Mouse (Mus musculus) CH12.LX (cell line): ENCODE measurements around the gene Nccrp1. TPM values are rescaled to one million over a fixed set of nuclear protein-coding genes. Genes with fewer than 3 reads are reported as not detected.

Experiments used
- DNase-seq: peaks from one replicate; pipeline ENCODE4 v3.0.0-alpha.2; 2013; ENCODE audit errors: extremely low read depth
- H3K27ac ChIP-seq: 2 replicates; pipeline ENCODE4 v1.5.1; 2012; ENCODE audit warnings: low read depth, mild to moderate bottlenecking, control low read depth, moderate library complexity; ENCODE audit not compliant: insufficient read depth
- H3K27me3 ChIP-seq: replicated peaks from 2 replicates; pipeline ENCODE3; 2012; ENCODE audit warnings: inconsistent platforms
- H3K36me3 ChIP-seq, 2 experiments: replicated peaks in 1 of 2; 2 replicates each; pipeline versions ENCODE3 to v1.6.1; 2012; ENCODE audit warnings: inconsistent platforms in 1 of 2, low read length in 1 of 2, mild to moderate bottlenecking in 1 of 2, mixed read lengths in 1 of 2, moderate library complexity in 1 of 2; ENCODE audit not compliant: control insufficient read depth in 1 of 2, insufficient read depth in 1 of 2
- H3K4me1 ChIP-seq, 2 experiments: 2 replicates each; pipeline ENCODE4 v1.6.1; 2012; ENCODE audit warnings: inconsistent platforms in 1 of 2, moderate library complexity in 1 of 2; ENCODE audit not compliant: insufficient read depth in 2 of 2, control insufficient read depth in 1 of 2
- H3K4me2 ChIP-seq: 2 replicates; pipeline ENCODE4 v1.6.1; 2012; ENCODE audit warnings: low read depth, mild to moderate bottlenecking, control low read depth; ENCODE audit not compliant: poor library complexity, insufficient read depth, severe bottlenecking
- H3K4me3 ChIP-seq, 3 experiments: fragments of 150-350 bp in 1 of 3; sonication (generic) in 1 of 3; replicated peaks in 1 of 3; 2 replicates each; pipeline versions ENCODE3 to v1.5.1; 2011 to 2012; ENCODE audit warnings: low read depth in 2 of 3, low read length in 2 of 3, mild to moderate bottlenecking in 2 of 3, moderate library complexity in 2 of 3, control low read depth in 1 of 3, improper control_type of control experiment in 1 of 3, inconsistent platforms in 1 of 3, mixed read lengths in 1 of 3; ENCODE audit not compliant: poor library complexity in 1 of 3
- H3K79me2 ChIP-seq: replicated peaks from 2 replicates; pipeline ENCODE4 v1.6.1; 2012; ENCODE audit warnings: mild to moderate bottlenecking, moderate library complexity; ENCODE audit not compliant: control insufficient read depth, poor library complexity, insufficient read depth, severe bottlenecking; ENCODE audit errors: extremely low read depth
- H3K9ac ChIP-seq: 2 replicates; pipeline ENCODE4 v1.6.1; 2012; ENCODE audit warnings: low read depth, mild to moderate bottlenecking, control low read depth, moderate library complexity; ENCODE audit not compliant: insufficient read depth
- H3K9me3 ChIP-seq: replicated peaks from 2 replicates; pipeline ENCODE3; 2012; ENCODE audit warnings: low read length, inconsistent platforms, mixed read lengths
- BHLHE40 ChIP-seq: IDR thresholded peaks from 2 replicates; pipeline ENCODE4 v1.6.1; 2011; ENCODE audit warnings: mild to moderate bottlenecking, low read depth, low read length, improper control_type of control experiment
- CHD1 ChIP-seq: IDR thresholded peaks from 2 replicates; pipeline ENCODE4 v1.6.1; 2012; ENCODE audit warnings: low read depth, low read length, improper control_type of control experiment, inconsistent platforms
- CTCF ChIP-seq, 2 experiments: IDR thresholded peaks in 1 of 2; conservative IDR thresholded peaks in 1 of 2; 2 replicates each; pipeline ENCODE4 v1.5.1; 2011 to 2012; ENCODE audit warnings: low read depth in 2 of 2, low read length in 2 of 2, improper control_type of control experiment in 1 of 2, inconsistent platforms in 1 of 2, mild to moderate bottlenecking in 1 of 2, moderate library complexity in 1 of 2
- MAFK ChIP-seq: IDR thresholded peaks from 2 replicates; pipeline ENCODE4 v1.6.1; 2011; ENCODE audit warnings: low read length, improper control_type of control experiment; ENCODE audit not compliant: insufficient replicate concordance
- MAX ChIP-seq: IDR thresholded peaks from 2 replicates; pipeline ENCODE4 v1.6.1; 2011; ENCODE audit warnings: low read length, improper control_type of control experiment
- MXI1 ChIP-seq: IDR thresholded peaks from 2 replicates; pipeline ENCODE4 v1.6.1; 2011; ENCODE audit warnings: mild to moderate bottlenecking, low read depth, low read length, improper control_type of control experiment
- MYC ChIP-seq: IDR thresholded peaks from 2 replicates; pipeline ENCODE4 v1.6.1; 2011; ENCODE audit warnings: low read depth, mild to moderate bottlenecking, improper control_type of control experiment, low read length
- POLR2AphosphoS2 ChIP-seq: IDR thresholded peaks from 2 replicates; pipeline ENCODE4 v1.6.1; 2011; ENCODE audit warnings: low read depth, low read length, improper control_type of control experiment
- ZKSCAN1 ChIP-seq: IDR thresholded peaks from 2 replicates; pipeline ENCODE4 v1.6.1; 2012; ENCODE audit warnings: low read depth, inconsistent platforms, low read length, improper control_type of control experiment, borderline replicate concordance
- dilution Hi-C: fragments of 300-500 bp; cut with MboI; formaldehyde crosslinking; loops from 2 replicates; pipeline ENCODE4 v1.14.3; 2020; ENCODE audit warnings: low sequenced_read_pairs; ENCODE audit not compliant: extremely low pct_unique_long_range_greater_than_20kb, extremely low pct_ligation_motif_present
- in situ Hi-C: fragments of 300-500 bp; cut with MboI; formaldehyde crosslinking; loops from 3 replicates; pipeline ENCODE4 v1.14.3; 2019; ENCODE audit warnings: low sequenced_read_pairs, low pct_ligation_motif_present, low pct_unique_long_range_greater_than_20kb, mixed read lengths
- polyA plus RNA-seq: library from polyadenylated mRNA; unstranded; fragments of >175 nt; gene quantifications from 2 replicates; pipeline ENCODE4 v1.2.1, GENCODE M21; 2012; ENCODE audit warnings: low read depth; ENCODE audit not compliant: insufficient read length
- total RNA-seq, 2 experiments: library from RNA; depleted of rRNA; stranded (reverse); fragments of 300-350 nt in 1 of 2; fragments of >200 nt in 1 of 2; gene quantifications; 2 replicates each; pipeline ENCODE4 v1.2.3; 2012 to 2014

The Nccrp1 gene
- total and polyA plus RNA-seq, 3 experiments = not detected

GRCm38 (mm10) chr7:28573236-28573635 lies 26.2 kb upstream of the Nccrp1 start:
- H3K4me1 ChIP-seq = peaks cover 4 to 45% of the 10 kb centered on the region in 2 experiments
- H3K9ac ChIP-seq = no peak overlapping the region
- no peak overlapping the region for H3K27ac ChIP-seq
- no peak for DNase-seq
- no peaks in the 10 kb centered on the region for H3K27me3 ChIP-seq
- peaks cover 0 to 65% of the 10 kb centered on the region in 2 experiments for H3K36me3 ChIP-seq
- in situ Hi-C loops = no loop called here
- dilution Hi-C loops = no loop called here
- TF ChIP-seq MAFK (no peak), POLR2AphosphoS2 (no peak), CHD1 (no peak), BHLHE40 (no peak)
- H3K79me2 ChIP-seq = no peaks in the 10 kb centered on the region
- no peak overlapping the region for H3K4me2 ChIP-seq
- no peaks in the 10 kb centered on the region for H3K9me3 ChIP-seq
- H3K4me3 ChIP-seq = no peak overlapping the region

GRCm38 (mm10) chr7:28572689-28573088 lies 25.6 kb upstream of the Nccrp1 start:
- no peak overlapping the region for H3K4me2 ChIP-seq
- peaks cover 3 to 64% of the 10 kb centered on the region in 2 experiments for H3K36me3 ChIP-seq
- H3K27me3 ChIP-seq = no peaks in the 10 kb centered on the region
- no peak overlapping the region for H3K9ac ChIP-seq
- no peak overlapping the region for H3K27ac ChIP-seq
- dilution Hi-C loops (no loop called here), in situ Hi-C loops (no loop called here)
- TF ChIP-seq MAX (no peak), MYC (no peak), CTCF (conservative IDR thresholded peaks at IDR 0.05 in 1 of 2, IDR thresholded peaks at IDR 0.05 in 1 of 2; ENCODE audit: low read depth in 2 of 2, low read length in 2 of 2) (no peak)
- H3K9me3 ChIP-seq = no peaks in the 10 kb centered on the region
- peaks cover 4 to 42% of the 10 kb centered on the region in 2 experiments for H3K4me1 ChIP-seq
- H3K79me2 ChIP-seq = no peaks in the 10 kb centered on the region
- H3K4me3 ChIP-seq = no peak overlapping the region
- DNase-seq = no peak

GRCm38 (mm10) chr7:28570982-28571682 lies 24.1 kb upstream of the Nccrp1 start:
- H3K9ac ChIP-seq = no peak overlapping the region
- no peaks in the 10 kb centered on the region for H3K79me2 ChIP-seq
- no peak for DNase-seq
- peaks cover 4 to 30% of the 10 kb centered on the region in 2 experiments for H3K4me1 ChIP-seq
- H3K9me3 ChIP-seq = no peaks in the 10 kb centered on the region
- TF ChIP-seq ZKSCAN1 (peak; percentile 17; the same call in 1 of the 2 replicates), MXI1 (no peak)
- no peak overlapping the region for H3K27ac ChIP-seq
- in situ Hi-C loops (no loop called here), dilution Hi-C loops (no loop called here)
- H3K4me3 ChIP-seq = no peak overlapping the region
- no peak overlapping the region for H3K4me2 ChIP-seq
- H3K36me3 ChIP-seq = peaks cover 19 to 71% of the 10 kb centered on the region in 2 experiments
- H3K27me3 ChIP-seq = no peaks in the 10 kb centered on the region
